In genomic region chr5:18359376-18360280, GRCm38 (mm10) we compare ENCODE assay signal across 8 mouse cellular contexts. TPM values are rescaled to one million over a fixed set of nuclear protein-coding genes. Genes with fewer than 3 reads are reported as not detected.
A peak's percentile ranks its signal among the peaks of the same experiment; 100 is the strongest.
DNase-seq lines count a peak whose midpoint lies in the region; ATAC-seq and TF ChIP-seq lines count a peak whose summit lies in the region.

No protein-coding gene starts in this region.

- peak overlapping the region; percentile 75 for H3K9ac ChIP-seq in ES-E14 (ENCODE audit: insufficient read depth, low read depth, low read length, poor library complexity, severe bottlenecking)
- H3K9ac ChIP-seq in forebrain, embryonic 12.5 days, result peak overlapping the region; percentile 80
- peak overlapping the region; percentile 90 for H3K9ac ChIP-seq in heart, embryonic 16.5 days (ENCODE audit: low read length)
- H3K9ac ChIP-seq in lung, embryonic 15.5 days, result peak overlapping the region; percentile 75

- H3K36me3 ChIP-seq in ES-E14 (ENCODE audit: control insufficient read depth, insufficient read depth, low read length, poor library complexity, severe bottlenecking), result no peaks in the 10 kb centered on the region
- H3K36me3 ChIP-seq in forebrain, embryonic 12.5 days (replicated peaks), result no peaks in the 10 kb centered on the region
- no peaks in the 10 kb centered on the region for H3K36me3 ChIP-seq in heart, embryonic 16.5 days (ENCODE audit: control insufficient read depth, insufficient read depth)
- no peaks in the 10 kb centered on the region for H3K36me3 ChIP-seq in lung, embryonic 15.5 days

- in situ Hi-C loops in ES-E14 (cut with MboI; ENCODE audit: low sequenced_read_pairs in 2 of 2, unreplicated experiment in 2 of 2), result no loop called here

- H3K4me1 ChIP-seq in ES-E14 (ENCODE audit: control insufficient read depth in 2 of 2, insufficient read depth in 2 of 2, low read length in 2 of 2, poor library complexity in 1 of 2), result 0 out of 4 replicates have a peak, but pooled peaks cover 0 to 1% of the 10 kb centered on the region in 2 experiments
- H3K4me1 ChIP-seq in bone marrow macrophage, adult 2 months (ENCODE audit: control insufficient read depth, insufficient read depth, low read length), result no peaks in the 10 kb centered on the region
- 0 out of 2 replicates have a peak, but pooled peaks cover 9% of the 10 kb centered on the region for H3K4me1 ChIP-seq in forebrain, embryonic 12.5 days
- peaks cover 9% of the 10 kb centered on the region for H3K4me1 ChIP-seq in heart, embryonic 16.5 days (ENCODE audit: control insufficient read depth, insufficient read depth, low read length)
- peaks cover 13% of the 10 kb centered on the region for H3K4me1 ChIP-seq in lung, embryonic 15.5 days

- H3K4me3 ChIP-seq in ES-E14 (ENCODE audit: insufficient read depth in 1 of 2, low read depth in 1 of 2, low read length in 2 of 2, poor library complexity in 1 of 2, severe bottlenecking in 1 of 2), result peak overlapping the region; percentile 80 to 83
- peak overlapping the region; percentile 50 for H3K4me3 ChIP-seq in bone marrow macrophage, adult 2 months (ENCODE audit: insufficient read depth, low read length)
- peak overlapping the region; percentile 78 for H3K4me3 ChIP-seq in forebrain, embryonic 12.5 days (replicated peaks)
- H3K4me3 ChIP-seq in heart, embryonic 16.5 days (ENCODE audit: low read length), result peak overlapping the region; percentile 88
- peak overlapping the region; percentile 92 for H3K4me3 ChIP-seq in lung, embryonic 15.5 days

- WGBS in forebrain, embryonic 12.5 days, result under 1% methylated on average over 73 of the region's 76 CpGs
- WGBS in heart, embryonic 16.5 days, result 2% methylated on average over 72 of the region's 76 CpGs
- under 1% methylated on average over 74 of the region's 76 CpGs for WGBS in lung, embryonic 15.5 days

- H3K27me3 ChIP-seq in forebrain, embryonic 12.5 days, result peaks cover 7% of the 10 kb centered on the region; the same call in 1 of the 2 replicates
- no peaks in the 10 kb centered on the region for H3K27me3 ChIP-seq in heart, embryonic 16.5 days (ENCODE audit: control insufficient read depth, insufficient read depth, low read length)
- H3K27me3 ChIP-seq in lung, embryonic 15.5 days, result no peaks in the 10 kb centered on the region

- no peak for TF ChIP-seq POLR2A in bone marrow macrophage, adult 2 months (IDR thresholded peaks at IDR 0.05; ENCODE audit: borderline replicate concordance, low read depth, low read length)

- TF ChIP-seq CTCF in bone marrow macrophage, adult 2 months (IDR thresholded peaks at IDR 0.05; ENCODE audit: low read depth, low read length), result no peak

- H3K27ac ChIP-seq in ES-E14 (ENCODE audit: insufficient read depth, low read depth, low read length, poor library complexity, severe bottlenecking), result no peak overlapping the region
- no peak overlapping the region for H3K27ac ChIP-seq in bone marrow macrophage, adult 2 months (ENCODE audit: insufficient read depth, low read depth, low read length)
- peak overlapping the region; percentile 82 for H3K27ac ChIP-seq in forebrain, embryonic 12.5 days
- peak overlapping the region; percentile 78 for H3K27ac ChIP-seq in heart, embryonic 16.5 days (ENCODE audit: low read length)
- peak overlapping the region; percentile 72 for H3K27ac ChIP-seq in lung, embryonic 15.5 days

- no peaks in the 10 kb centered on the region for H3K9me3 ChIP-seq in ES-E14 (ENCODE audit: control insufficient read depth, insufficient read depth, low read depth, low read length)
- no peaks in the 10 kb centered on the region for H3K9me3 ChIP-seq in forebrain, embryonic 12.5 days
- H3K9me3 ChIP-seq in heart, embryonic 16.5 days (replicated peaks; ENCODE audit: control insufficient read depth, low read length), result peaks cover 3% of the 10 kb centered on the region; the same call in 1 of the 2 replicates
- no peaks in the 10 kb centered on the region for H3K9me3 ChIP-seq in lung, embryonic 15.5 days

- no peak for DNase-seq in ES-E14 (ENCODE audit: low read depth, low spot score)
- DNase-seq in kidney, postnatal 36 days, result peak; percentile 49 to 64
- DNase-seq in right cerebral cortex, adult 18-20 months, result peak; percentile 46

- ATAC-seq in forebrain, embryonic 12.5 days (ENCODE audit: low FRiP score), result peak; percentile 88
- peak; percentile 80 for ATAC-seq in heart, embryonic 16.5 days (replicated peaks; ENCODE audit: extremely low read depth, insufficient read depth, low FRiP score)
- ATAC-seq in lung, embryonic 15.5 days (ENCODE audit: borderline replicate concordance, extremely low read depth, low FRiP score, low TSS enrichment), result peak; percentile 84
- ATAC-seq in CD4-positive, CD25-positive, alpha-beta regulatory T cell, adult 4 months, result no peak

- H3K4me2 ChIP-seq in forebrain, embryonic 12.5 days, result peak overlapping the region; percentile 87
- H3K4me2 ChIP-seq in heart, embryonic 16.5 days (ENCODE audit: low read depth, low read length), result peak overlapping the region; percentile 85
- H3K4me2 ChIP-seq in lung, embryonic 15.5 days, result peak overlapping the region; percentile 88

TF ChIP-seq in ES-E14, 5 proteins besides CTCF, POLR2A, EP300 and RAD21:
- TF ChIP-seq HCFC1 (IDR thresholded peaks at IDR 0.05; ENCODE audit: borderline replicate concordance, insufficient read depth, low read length), result no peak
- TF ChIP-seq CHD2 (IDR thresholded peaks at IDR 0.05; ENCODE audit: low read depth, low read length), result no peak
- TF ChIP-seq ZNF384 (IDR thresholded peaks at IDR 0.05; ENCODE audit: low read depth, low read length), result no peak
- no peak for TF ChIP-seq ZC3H11A (IDR thresholded peaks at IDR 0.05; ENCODE audit: borderline replicate concordance, low read depth, low read length)
- TF ChIP-seq MAFK (IDR thresholded peaks at IDR 0.05; ENCODE audit: insufficient read depth, low read depth, low read length), result no peak

RNA-seq across cellular contexts. Expression of gene Gnai1, which starts 0.5 kb away (rescaled TPM):
- 7.5 and 8.6 TPM in 2 replicates for total RNA-seq in ES-E14 (2012; rRNA removed)
- polyA plus RNA-seq in bone marrow macrophage, adult 2 months (2012; ENCODE audit: insufficient read depth, insufficient read length, missing spikeins), result not detected in 2 replicates
- polyA plus RNA-seq in forebrain, embryonic 12.5 days (2016; fragmentation: Nextera tagmentation; extraction: Ambion mirVana), result 21.3 and 21.6 TPM in 2 replicates
- polyA plus RNA-seq in heart, embryonic 16.5 days (2015; fragmentation: Nextera tagmentation; extraction: Ambion mirVana), result 24.1 and 25.1 TPM in 2 replicates
- 43.4 and 44.8 TPM in 2 replicates for polyA plus RNA-seq in lung, embryonic 15.5 days (2015; fragmentation: Nextera tagmentation; extraction: Ambion mirVana)
- polyA plus RNA-seq in CD4-positive, CD25-positive, alpha-beta regulatory T cell, adult 4 months (2017; shearing (Covaris generic)), result under 1 TPM in 1 of 2 experiments, not detected in 1; 0.27 TPM

Comparison
In these comparisons a context has a peak if more than half of its experiments do, and no peak if none do; other contexts are left out.
1. H3K27ac ChIP-seq: peak in forebrain, embryonic 12.5 days (single experiment), heart, embryonic 16.5 days (single experiment) and lung, embryonic 15.5 days (single experiment); none in ES-E14 (single experiment) and bone marrow macrophage, adult 2 months (single experiment).
2. RNA of gene Gnai1, which starts 0.5 kb away (polyA plus RNA-seq): 43.4 to 44.8 TPM in lung, embryonic 15.5 days, 24.1 to 25.1 TPM in heart, embryonic 16.5 days and 21.3 to 21.6 TPM in forebrain, embryonic 12.5 days; 0.27 TPM in CD4-positive, CD25-positive, alpha-beta regulatory T cell, adult 4 months and not detected in bone marrow macrophage, adult 2 months; every median in the first group is over 10 times any median in the second.
3. Peak in every context shown above with its lines, with median percentiles within 50 percentile points of each other: H3K4me3 ChIP-seq, H3K9ac ChIP-seq and H3K4me2 ChIP-seq.